Mouse (Mus musculus): ENCODE data around the gene Gmcl1.

Gmcl1 gene

DNA sequence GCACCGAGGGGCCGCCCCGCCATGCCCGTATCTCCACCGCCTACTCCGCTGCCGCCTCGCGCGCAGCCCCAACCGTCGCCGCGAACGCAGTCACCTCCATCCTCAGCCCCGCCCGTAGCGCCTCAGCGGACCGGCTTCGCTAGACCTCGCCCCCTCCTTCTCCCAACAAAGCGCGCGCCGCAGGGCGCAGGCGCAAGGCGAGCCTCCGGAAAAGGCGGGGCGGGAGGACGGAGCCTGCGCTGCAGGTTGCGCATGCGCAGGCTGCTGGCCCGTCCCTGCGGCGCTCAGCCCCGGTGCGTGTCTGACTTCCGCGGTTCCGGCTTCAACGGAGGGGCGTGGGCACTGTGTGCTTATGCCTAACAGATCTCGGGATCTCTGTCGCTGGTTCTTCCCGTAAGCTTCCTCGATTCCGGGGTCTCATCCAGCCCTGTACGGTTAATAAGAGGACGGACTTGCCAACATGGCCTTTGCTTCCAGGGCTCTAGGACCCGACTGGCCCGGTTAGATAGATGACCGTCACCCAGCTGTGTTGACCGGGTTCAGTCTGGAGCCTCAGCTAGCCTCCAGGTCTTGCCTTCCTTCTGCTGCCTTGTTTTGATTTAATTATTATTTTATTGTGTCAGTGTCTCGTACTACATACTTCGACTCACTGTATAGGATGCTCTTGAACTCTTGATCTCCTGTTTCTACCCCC lies at the start of gene Gmcl1:
Gene Gmcl1 (minus strand): TSS at position 201 of the 694 bp plus-strand sequence.
- in situ Hi-C loops (cut with MboI, MseI): no loop called here

- in situ Hi-C loops (cut with MboI, MseI): no loop called here
These were observed 49.2 kb upstream of the Gmcl1 start for GRCm38 (mm10) chr6:86782342-86782741.

GRCm38 (mm10) chr6:86781361-86781957 lies 48.3 kb upstream of the Gmcl1 start:
- in situ Hi-C loops (cut with MboI, MseI): no loop called here

DNA sequence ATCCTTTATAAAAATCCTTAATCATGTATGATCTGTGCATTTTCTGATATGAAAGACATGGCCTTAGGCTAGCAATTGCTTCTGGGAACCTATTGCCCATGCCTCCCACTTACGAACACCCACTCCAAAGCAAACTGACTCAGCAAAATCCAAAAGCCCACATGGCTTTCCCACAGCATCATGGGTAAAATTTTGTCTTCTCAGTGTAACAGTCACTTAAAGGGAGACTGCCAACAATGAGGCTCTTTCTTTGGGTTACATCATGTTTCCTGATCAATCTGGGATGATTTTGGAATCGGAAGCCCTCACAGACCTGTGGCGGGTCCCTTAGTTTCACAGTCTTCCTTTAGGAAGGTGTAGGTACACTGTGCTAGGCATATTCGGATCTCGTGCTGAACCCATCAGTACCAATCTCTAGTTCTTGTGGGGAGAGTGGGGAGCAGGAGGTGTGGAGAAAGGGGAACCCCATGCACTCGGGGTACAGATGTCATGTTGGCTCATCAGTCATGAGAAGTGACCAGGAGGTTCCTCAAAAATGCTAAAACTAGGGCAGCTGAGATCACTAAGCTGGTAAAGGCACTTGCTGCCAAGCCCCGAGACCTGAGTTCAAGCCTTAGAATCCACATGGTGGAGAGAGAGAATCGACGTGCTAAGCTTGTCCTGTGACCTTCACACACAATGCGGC lies 45.9 kb upstream of the Gmcl1 start:
- in situ Hi-C loops (cut with MboI, MseI): no loop called here

GRCm38 (mm10) chr6:86777181-86777580 lies 44.0 kb upstream of the Gmcl1 start:
- in situ Hi-C loops (cut with MboI, MseI): no loop called here

DNA sequence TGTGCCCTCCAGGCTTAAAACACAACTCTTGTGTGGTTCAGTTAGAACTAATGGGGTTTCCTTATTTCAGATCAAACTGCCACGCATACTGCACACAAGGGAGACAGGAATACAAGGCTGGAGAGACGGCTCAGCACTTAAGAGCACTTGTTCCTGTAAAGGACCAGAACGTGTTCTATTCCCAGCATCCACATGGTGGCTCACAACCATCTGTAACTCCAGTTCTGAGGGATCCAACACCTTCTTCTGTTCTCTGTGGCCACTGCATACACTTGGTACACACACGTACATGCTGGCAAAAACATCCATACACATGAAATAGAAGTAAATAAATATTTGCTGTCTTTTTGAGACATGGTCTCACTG lies 43.5 kb upstream of the Gmcl1 start:
- in situ Hi-C loops (cut with MboI, MseI): no loop called here

DNA sequence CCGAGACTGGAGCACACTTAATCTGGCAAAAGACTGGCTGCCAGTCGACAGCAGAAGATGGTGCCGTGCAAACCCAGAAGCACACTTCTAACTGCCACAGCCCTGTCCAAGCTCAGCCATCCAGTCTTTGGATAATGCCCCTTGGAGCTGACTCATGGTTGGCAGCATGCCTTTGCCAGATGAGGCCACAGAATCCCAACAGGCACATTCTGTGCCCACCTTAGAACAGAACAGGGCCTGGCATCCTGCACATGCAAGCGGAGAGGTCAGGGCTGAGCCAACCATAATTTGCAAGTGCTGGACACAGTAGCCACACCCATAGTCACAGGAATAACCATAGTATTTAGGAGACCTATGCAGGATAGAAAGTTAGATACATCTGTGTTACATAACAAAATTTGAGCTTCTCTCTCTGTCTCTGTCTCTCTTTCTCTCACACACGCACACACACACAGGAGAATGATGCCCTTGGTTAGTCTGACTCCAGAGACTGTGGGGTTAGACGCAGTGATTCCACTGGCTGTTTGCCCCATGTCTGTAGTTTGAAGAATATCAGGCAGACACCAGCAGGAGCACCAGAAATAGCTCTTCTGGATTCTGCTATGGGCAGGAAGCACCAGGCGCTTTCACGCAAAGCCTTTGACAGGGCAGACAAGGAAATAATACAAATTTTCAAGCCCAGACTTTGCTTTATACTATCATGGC lies 43.0 kb upstream of the Gmcl1 start:
- in situ Hi-C loops (cut with MboI, MseI): no loop called here

DNA sequence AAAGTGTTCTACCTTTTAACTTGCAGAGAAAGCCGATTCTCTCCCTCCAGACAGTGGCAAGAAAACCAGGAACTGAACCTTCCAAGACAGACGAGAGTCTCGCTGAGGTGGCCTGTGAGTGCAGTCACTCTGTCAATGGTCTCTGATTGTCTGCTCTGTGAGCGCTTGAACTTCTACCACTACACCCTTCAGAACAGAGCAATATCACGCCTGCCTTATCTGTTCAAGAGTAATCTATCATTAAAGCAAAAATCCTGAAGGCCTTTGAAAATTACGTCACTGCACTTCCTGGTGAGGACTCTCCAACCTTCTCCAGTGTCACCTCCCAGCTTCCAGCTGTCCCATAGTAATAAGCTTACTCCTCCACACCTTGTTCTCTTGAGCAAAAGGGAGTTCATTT lies 41.8 kb upstream of the Gmcl1 start:
- in situ Hi-C loops (cut with MboI, MseI): no loop called here

GRCm38 (mm10) chr6:86773830-86774229 lies 40.6 kb upstream of the Gmcl1 start:
- in situ Hi-C loops (cut with MboI, MseI): no loop called here

DNA sequence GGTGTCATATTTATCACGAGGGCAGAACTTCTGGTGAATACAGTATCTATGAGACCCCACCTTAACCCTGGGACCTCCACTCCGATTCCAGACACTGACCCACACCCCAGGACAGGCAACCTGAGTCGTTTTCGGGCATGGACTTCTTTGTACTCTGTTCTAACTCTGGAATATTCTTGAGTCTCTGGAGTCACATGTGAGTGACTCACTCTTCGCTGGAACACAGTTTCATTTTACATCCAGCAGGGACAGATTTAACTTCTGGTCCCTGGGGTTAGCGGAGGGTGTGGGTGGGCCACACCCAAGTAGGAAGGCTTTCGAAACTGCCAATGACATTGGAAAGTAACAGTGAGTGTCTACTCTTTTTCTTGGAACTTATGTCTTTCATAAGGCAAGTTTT lies 39.4 kb upstream of the Gmcl1 start:
- in situ Hi-C loops (cut with MboI, MseI): no loop called here

DNA sequence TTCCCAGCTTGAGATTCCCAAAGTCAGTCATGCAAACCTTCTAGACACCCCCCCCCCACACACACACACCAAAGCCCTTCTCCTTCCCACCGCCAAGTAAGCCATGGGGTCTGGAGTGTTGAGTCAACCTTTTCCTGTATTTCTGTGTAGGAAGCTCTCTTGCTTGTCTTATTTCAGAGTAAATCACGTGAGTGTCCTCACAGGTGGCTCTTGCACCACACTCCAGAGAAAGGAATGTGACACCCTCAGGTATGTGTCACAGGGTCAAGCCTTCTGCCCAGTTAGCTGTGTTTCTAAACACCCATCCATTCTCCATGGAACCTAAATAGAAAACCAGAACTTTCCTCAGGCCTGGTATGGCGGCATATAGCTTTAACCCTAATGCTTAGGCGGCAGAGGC lies 35.8 kb upstream of the Gmcl1 start:
- in situ Hi-C loops (cut with MboI, MseI): no loop called here

DNA sequence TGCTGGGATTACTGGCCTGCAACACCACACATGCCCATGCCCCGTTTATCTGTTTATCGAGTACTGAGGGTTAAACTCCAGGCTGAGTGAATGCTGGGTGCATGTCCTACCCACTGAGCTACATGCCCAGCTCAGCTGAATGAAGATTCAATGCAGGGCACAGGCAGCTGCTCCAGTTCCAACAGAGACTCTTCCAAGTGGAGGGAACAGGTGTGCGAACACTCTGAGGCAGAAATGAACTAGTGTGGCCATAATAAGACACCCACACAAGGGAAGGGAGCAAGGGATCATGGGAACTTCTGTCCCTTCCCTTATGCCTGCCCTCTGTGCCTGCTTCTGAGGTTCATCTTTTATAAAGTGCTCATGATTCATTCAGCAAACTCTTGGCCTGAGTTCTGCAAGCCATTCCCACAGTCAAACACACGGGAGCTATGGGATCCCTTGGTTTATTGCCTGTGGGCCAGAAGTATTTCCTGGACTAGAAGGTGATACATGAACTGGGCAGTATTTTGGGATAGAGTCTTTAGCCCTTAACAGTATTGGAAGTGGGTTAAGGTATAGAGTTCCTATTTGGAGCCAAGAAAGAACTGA lies 35.1 kb upstream of the Gmcl1 start:
- in situ Hi-C loops (cut with MboI, MseI): no loop called here

GRCm38 (mm10) chr6:86767465-86767864 lies 34.3 kb upstream of the Gmcl1 start:
- in situ Hi-C loops (cut with MboI, MseI): no loop called here

- in situ Hi-C loops (cut with MboI, MseI): no loop called here
These were observed 32.5 kb upstream of the Gmcl1 start for GRCm38 (mm10) chr6:86765637-86766059.

DNA sequence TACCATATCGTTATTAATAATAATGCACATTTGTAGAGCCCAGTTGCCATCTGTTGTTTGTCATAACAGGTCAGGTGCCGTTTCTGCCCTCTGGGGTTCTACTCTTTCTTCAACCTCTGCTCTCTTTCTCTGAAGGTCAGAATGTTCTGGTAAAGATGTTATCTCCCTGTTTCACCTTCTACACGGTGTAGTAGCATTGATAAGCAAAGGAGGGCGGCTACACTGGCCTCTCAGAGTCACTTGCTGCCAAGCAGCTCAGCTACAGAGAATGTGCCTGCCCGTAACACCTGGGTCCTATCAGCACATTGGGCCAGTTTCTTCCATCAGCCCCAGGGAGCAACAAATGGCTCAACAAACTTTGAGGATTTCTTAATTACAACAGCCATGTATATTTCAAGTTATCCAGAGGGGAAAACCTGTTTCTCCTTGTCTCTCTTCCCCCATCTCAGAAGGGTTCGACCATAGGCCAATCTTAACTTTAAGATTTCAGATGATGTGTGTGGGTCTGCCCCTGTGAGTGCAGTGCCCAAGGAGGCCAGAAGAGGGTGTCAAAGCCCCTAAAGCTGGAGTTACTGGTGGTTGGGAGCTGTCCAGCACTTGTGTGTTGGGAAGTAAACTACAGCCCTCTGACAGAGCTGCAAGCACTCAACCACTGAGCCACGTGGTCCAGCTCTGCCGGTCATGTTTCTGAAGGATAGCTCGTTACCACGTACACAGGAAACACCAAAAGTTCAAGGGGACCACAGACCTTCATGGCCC lies 21.1 kb upstream of the Gmcl1 start:
- in situ Hi-C loops (cut with MboI, MseI): loop anchor here (5.0 kb wide), 1 partner anchor 38 kb away; the partner anchor contains the start of gene Anxa4

- in situ Hi-C loops (cut with MboI, MseI): loop anchor here (5.0 kb wide), 1 partner anchor 39 kb away; the partner anchor contains the start of gene Anxa4
These were observed 19.8 kb upstream of the Gmcl1 start for GRCm38 (mm10) chr6:86752843-86753485.

DNA sequence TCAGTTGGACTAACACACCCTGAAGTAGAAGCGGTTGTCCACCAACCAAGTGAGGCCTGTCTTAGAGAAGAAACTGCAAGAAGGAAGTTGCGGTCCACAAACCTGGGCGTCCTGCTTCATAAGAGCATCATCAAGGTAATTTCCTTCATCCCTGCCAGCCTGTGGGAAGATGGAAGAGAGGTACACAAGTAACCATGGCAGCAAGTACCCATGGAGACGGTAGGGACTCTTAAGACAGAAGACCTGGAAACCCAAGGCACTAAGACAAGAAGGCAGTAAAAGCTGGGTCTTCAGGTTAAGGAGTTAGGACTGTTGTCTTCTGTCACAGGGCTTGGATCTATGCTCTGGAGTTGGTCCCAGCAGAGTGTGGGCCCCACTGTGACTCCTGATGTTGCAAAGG lies 17.8 kb upstream of the Gmcl1 start:
- in situ Hi-C loops (cut with MboI, MseI): loop anchor here (5.0 kb wide), 1 partner anchor 41 kb away; the partner anchor contains the start of gene Anxa4

- in situ Hi-C loops (cut with MboI, MseI): loop anchor here (5.0 kb wide), 1 partner anchor 42 kb away; the partner anchor contains the start of gene Anxa4
These were observed 16.6 kb upstream of the Gmcl1 start for GRCm38 (mm10) chr6:86749817-86750216.

- in situ Hi-C loops (cut with MboI, MseI): no loop called here
These were observed 14.0 kb upstream of the Gmcl1 start for GRCm38 (mm10) chr6:86747171-86747570.

DNA sequence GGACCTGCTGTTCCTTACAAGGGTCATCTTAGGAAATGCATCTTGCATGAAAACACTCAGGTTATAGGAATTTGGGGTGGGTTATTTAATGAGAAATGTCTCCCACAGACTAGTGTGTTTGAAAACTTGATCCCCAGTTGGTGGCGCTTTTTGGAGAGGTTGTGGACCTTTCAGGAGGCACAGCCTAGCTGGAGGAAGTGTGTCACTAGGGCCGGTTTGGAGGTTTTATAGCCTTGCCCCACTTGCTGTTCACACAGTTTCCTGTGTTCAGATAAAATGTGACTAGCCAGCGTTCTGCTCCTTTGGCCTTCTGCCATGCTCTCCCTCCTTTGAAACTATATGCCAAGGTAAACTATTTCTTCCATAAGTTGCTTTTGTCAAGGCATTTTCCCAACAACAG lies 7.5 kb upstream of the Gmcl1 start:
- in situ Hi-C loops (cut with MboI, MseI): loop anchor here (5.0 kb wide), 1 partner anchor 177 kb away; no protein-coding TSS in a partner anchor
